Mouse (Mus musculus) stomach, postnatal 0 days (tissue): Measurements from ENCODE around the gene Wnt3. TPM values are rescaled to one million over a fixed set of nuclear protein-coding genes. Genes with fewer than 3 reads are reported as not detected.

Experiments
- ATAC-seq: fragments of 200-750 bp; cut with Nextera tagmentation; 2 replicates; pipeline ENCODE4 v1.8.0; 2017; ENCODE audit not compliant: low FRiP score, low TSS enrichment
- DNase-seq: peaks from one replicate; pipeline ENCODE4 v3.0.0-alpha.2; 2016; ENCODE audit warnings: low spot score
- H3K27ac ChIP-seq: fragments of 300-500 bp; sonication (generic); replicated peaks from 2 replicates; pipeline ENCODE4 v1.5.1; 2014; ENCODE audit warnings: mild to moderate bottlenecking, control low read depth
- H3K27me3 ChIP-seq: fragments of 300-500 bp; sonication (generic); 2 replicates; pipeline ENCODE4 v1.6.1; 2014; ENCODE audit warnings: low read length; ENCODE audit not compliant: control insufficient read depth, insufficient read depth
- H3K36me3 ChIP-seq: fragments of 300-500 bp; sonication (generic); 2 replicates; pipeline ENCODE4 v1.6.1; 2014; ENCODE audit warnings: low read length, mixed read lengths; ENCODE audit not compliant: control insufficient read depth, insufficient read depth
- H3K4me1 ChIP-seq: fragments of 300-500 bp; sonication (generic); replicated peaks from 2 replicates; pipeline ENCODE4 v1.6.1; 2014; ENCODE audit warnings: antibody characterized with exemption; ENCODE audit not compliant: control insufficient read depth, insufficient read depth
- H3K4me2 ChIP-seq: fragments of 300-500 bp; sonication (generic); replicated peaks from 2 replicates; pipeline ENCODE4 v1.6.1; 2014; ENCODE audit warnings: low read depth, mild to moderate bottlenecking, control low read depth, moderate library complexity
- H3K4me3 ChIP-seq: fragments of 300-500 bp; sonication (generic); 2 replicates; pipeline ENCODE4 v1.5.1; 2014; ENCODE audit warnings: low read depth, low read length, control low read depth
- H3K9ac ChIP-seq: fragments of 300-500 bp; sonication (generic); 2 replicates; pipeline ENCODE4 v1.6.1; 2014; ENCODE audit warnings: mild to moderate bottlenecking, low read length, control low read depth, mixed read lengths
- H3K9me3 ChIP-seq: fragments of 300-500 bp; sonication (generic); 2 replicates; pipeline ENCODE4 v1.6.1; 2016; ENCODE audit warnings: low read length; ENCODE audit not compliant: control insufficient read depth
- CTCF ChIP-seq: IDR thresholded peaks from 2 replicates; pipeline ENCODE4 v1.5.1; 2016; ENCODE audit warnings: antibody characterized with exemption, low read depth, mild to moderate bottlenecking, moderate library complexity
- EP300 ChIP-seq: optimal IDR thresholded peaks from 2 replicates; pipeline ENCODE3; 2016; ENCODE audit warnings: antibody characterized with exemption
- WGBS: fragments of 180-500 bp; shearing (Covaris S2); extraction: QIAGEN DNeasy Blood & Tissue Kit; methylation state at CpG from one replicate; pipeline ENCODE4 v1.1.7; 2014; 5-methylcytosine and 5-hydroxymethylcytosine counted together
- polyA plus RNA-seq: library from polyadenylated mRNA; unstranded; fragments of >200 nt; fragmentation: Nextera tagmentation; extraction: Ambion mirVana; gene quantifications from 2 replicates; pipeline ENCODE4 v1.2.1, GENCODE M21; 2015

The Wnt3 gene
- polyA plus RNA-seq, 1 experiment from 2014 or later: 0.55 TPM

GRCm38 (mm10) chr11:103827201-103827600, 53.3 kb downstream of the Wnt3 start:
- Histone ChIP-seq H3K9me3 (no peaks in the 10 kb centered on the region), H3K36me3 (peaks cover 8% of the 10 kb centered on the region; the same call in 1 of the 2 replicates), H3K4me3 (no peak overlapping the region), H3K4me1 (no peaks in the 10 kb centered on the region), H3K4me2 (no peak overlapping the region), H3K9ac (no peak overlapping the region), H3K27ac (no peak overlapping the region), H3K27me3 (no peaks in the 10 kb centered on the region)
- ATAC-seq: no peak
- WGBS: 88% methylated on average over 6 of the region's 6 CpGs
- TF ChIP-seq EP300 (no peak), CTCF (no peak)
- DNase-seq: no peak

GRCm38 (mm10) chr11:103828866-103829265, 54.9 kb downstream of the Wnt3 start:
- no peak for TF ChIP-seq EP300
- TF ChIP-seq CTCF: no peak
- Histone ChIP-seq H3K4me3 (no peak overlapping the region), H3K36me3 (no peaks in the 10 kb centered on the region; the same call in 1 of the 2 replicates), H3K27ac (no peak overlapping the region), H3K4me1 (no peaks in the 10 kb centered on the region), H3K9me3 (no peaks in the 10 kb centered on the region), H3K4me2 (no peak overlapping the region), H3K27me3 (no peaks in the 10 kb centered on the region), H3K9ac (no peak overlapping the region)
- 81% methylated on average over 7 of the region's 7 CpGs for WGBS
- ATAC-seq (no peak), DNase-seq (no peak)

- Histone ChIP-seq H3K36me3 (no peaks in the 10 kb centered on the region; the same call in 1 of the 2 replicates), H3K27me3 (no peaks in the 10 kb centered on the region), H3K27ac (no peak overlapping the region), H3K4me1 (no peaks in the 10 kb centered on the region), H3K9ac (no peak overlapping the region), H3K4me3 (no peak overlapping the region), H3K9me3 (no peaks in the 10 kb centered on the region), H3K4me2 (no peak overlapping the region)
- DNase-seq: no peak
- 53% methylated on average over 4 of the region's 4 CpGs for WGBS
- no peak for ATAC-seq
- TF ChIP-seq CTCF (no peak), EP300 (no peak)
Observed at GRCm38 (mm10) chr11:103829956-103830355, 56.0 kb downstream of the Wnt3 start.

- H3K27ac ChIP-seq: no peak overlapping the region
- H3K27me3 ChIP-seq: no peaks in the 10 kb centered on the region
- DNase-seq (no peak), ATAC-seq (no peak)
- H3K4me2 ChIP-seq: no peak overlapping the region
- no peak for TF ChIP-seq CTCF
- no peak for TF ChIP-seq EP300
- H3K36me3 ChIP-seq: no peaks in the 10 kb centered on the region; the same call in 1 of the 2 replicates
- WGBS: 81% methylated on average over 9 of the region's 9 CpGs
- no peak overlapping the region for H3K9ac ChIP-seq
- H3K4me1 ChIP-seq: no peaks in the 10 kb centered on the region
- H3K9me3 ChIP-seq: no peaks in the 10 kb centered on the region
- H3K4me3 ChIP-seq: no peak overlapping the region
Observed at GRCm38 (mm10) chr11:103830476-103830875, 56.5 kb downstream of the Wnt3 start.

- DNase-seq (no peak), ATAC-seq (no peak)
- H3K4me1 ChIP-seq: no peaks in the 10 kb centered on the region
- H3K4me3 ChIP-seq: no peak overlapping the region
- no peaks in the 10 kb centered on the region for H3K9me3 ChIP-seq
- no peak overlapping the region for H3K9ac ChIP-seq
- no peak overlapping the region for H3K4me2 ChIP-seq
- no peak overlapping the region for H3K27ac ChIP-seq
- 74% methylated on average over 3 of the region's 3 CpGs for WGBS
- no peaks in the 10 kb centered on the region; the same call in 1 of the 2 replicates for H3K36me3 ChIP-seq
- TF ChIP-seq CTCF (no peak), EP300 (no peak)
- no peaks in the 10 kb centered on the region for H3K27me3 ChIP-seq
Observed at GRCm38 (mm10) chr11:103831766-103832165, 57.8 kb downstream of the Wnt3 start.

GRCm38 (mm10) chr11:103832331-103832730, 58.4 kb downstream of the Wnt3 start:
- Histone ChIP-seq H3K27ac (no peak overlapping the region), H3K4me1 (no peaks in the 10 kb centered on the region), H3K4me3 (no peak overlapping the region), H3K36me3 (no peaks in the 10 kb centered on the region; the same call in 1 of the 2 replicates), H3K9ac (no peak overlapping the region), H3K9me3 (no peaks in the 10 kb centered on the region), H3K27me3 (no peaks in the 10 kb centered on the region), H3K4me2 (no peak overlapping the region)
- ATAC-seq (no peak), DNase-seq (no peak)
- TF ChIP-seq EP300 (no peak), CTCF (no peak)
- WGBS: 84% methylated on average over 4 of the region's 4 CpGs
